ENCODE assay signal across 8 mouse cellular contexts in genomic region chr6:47953191-47953726, GRCm38 (mm10). TPM values are rescaled to one million over a fixed set of nuclear protein-coding genes. Genes with fewer than 3 reads are reported as not detected.
DNase-seq lines count a peak whose midpoint lies in the region; ATAC-seq lines count a peak whose summit lies in the region.

Gene Zfp956, plus strand, starts transcription at chr6:47953390.

- peak; percentile 94 to 98 for DNase-seq in adrenal gland, adult (ENCODE audit: inconsistent age in 2 of 2, low spot score in 1 of 2)
- peak; percentile 96 for DNase-seq in embryo, embryonic 10.5 days (ENCODE audit: low spot score)
- DNase-seq in gastrocnemius, postnatal 14 days, result peak; percentile 92
- DNase-seq in left cerebral cortex, postnatal 10 days (ENCODE audit: extremely low spot score in 1 of 2, low spot score in 2 of 2), result peak; percentile 94 to 95
- DNase-seq in right cerebral cortex, postnatal 25 days, result peak; percentile 95
- DNase-seq in urinary bladder, postnatal 4 days (ENCODE audit: low spot score in 2 of 2), result peak; percentile 88 to 94

- peak; percentile 100 for ATAC-seq in inflammation-experienced regulatory T-cells, adult 6 months
- ATAC-seq in megakaryocyte-erythroid progenitor cell, adult 5-6 weeks (replicated peaks; ENCODE audit: low FRiP score, low TSS enrichment, poor library complexity, severe bottlenecking), result peak; percentile 98

- intact Hi-C loops in gastrocnemius, postnatal 14 days (cut with DNase I; ENCODE audit: low total_unique reads), result no loop called here
- intact Hi-C loops in left cerebral cortex, postnatal 10 days (cut with DNase I), result no loop called here

RNA-seq across cellular contexts. Expression of gene Zfp956, which starts in this region (rescaled TPM):
- total RNA-seq in gastrocnemius, postnatal 14 days (2021), result 1 to 10 TPM; 3.8 to 4.0 TPM
- 10 to 100 TPM; 14.0 to 31.5 (median 28.4) TPM for polyA plus RNA-seq in inflammation-experienced regulatory T-cells, adult 6 months (2017; shearing (Covaris generic))
- total RNA-seq in left cerebral cortex, postnatal 10 days (2021), result 10 to 100 TPM; 23.8 to 24.8 TPM
- 17.5 and 20.5 TPM in 2 replicates for total RNA-seq in megakaryocyte-erythroid progenitor cell, adult 5-6 weeks (2014; fragmentation: Nextera tagmentation)
- total RNA-seq in megakaryocyte-erythroid progenitor cell, adult 5-6 weeks (2017), result 13.2 and 20.4 TPM in 2 replicates

Comparison
In these comparisons a context has a peak if more than half of its experiments do, and no peak if none do; other contexts are left out.
1. Peak in every context shown above with its lines: DNase-seq and ATAC-seq.